Mouse (Mus musculus): ENCODE measurements around the gene Nudt19. TPM values are rescaled to one million over a fixed set of nuclear protein-coding genes. Genes with fewer than 3 reads are reported as not detected.
"Not testable (repeated sequence)": the region's sequence is repeated elsewhere in the genome, so short reads cannot be mapped to it uniquely, and the experiment has no call there.

Gene Nudt19
- polyA plus RNA-seq, 1 experiment, result 9.6 TPM

- Histone ChIP-seq H3K27me3 (replicated peaks) (no peaks in the 10 kb centered on the region), H3K36me3 (replicated peaks; ENCODE audit: low read length) (peaks cover 43% of the 10 kb centered on the region), H3K9me3 (no peaks in the 10 kb centered on the region), H3K4me3 (replicated peaks) (no peak overlapping the region), H3K4me1 (0 out of 2 replicates have a peak, but pooled peaks cover 3% of the 10 kb centered on the region)
- TF ChIP-seq GATA1 (IDR thresholded peaks at IDR 0.05; ENCODE audit: borderline replicate concordance, low read length) (no peak), FLI1 (IDR thresholded peaks at IDR 0.05; ENCODE audit: low read length) (no peak)
Measured at GRCm38 (mm10) chr7:35545881-35546280, 10.2 kb downstream of the Nudt19 start.

- Histone ChIP-seq H3K4me3 (replicated peaks) (no peak within 1 kb of the TSS), H3K27me3 (replicated peaks) (peaks cover 6% of the 10 kb centered on the region), H3K4me1 (peaks cover 21% of the 10 kb centered on the region), H3K36me3 (replicated peaks; ENCODE audit: low read length) (no peaks in the 10 kb centered on the region), H3K9me3 (no peaks in the 10 kb centered on the region)
- no peak for TF ChIP-seq FLI1 (IDR thresholded peaks at IDR 0.05; ENCODE audit: low read length)
- no peak for TF ChIP-seq GATA1 (IDR thresholded peaks at IDR 0.05; ENCODE audit: borderline replicate concordance, low read length)
Measured at GRCm38 (mm10) chr7:35537562-35537961, 18.5 kb downstream of the Nudt19 start, which contains the start of gene Tdrd12. Gene Tdrd12 (minus strand): TSS chr7:35537745.

- H3K9me3 ChIP-seq, result 0 out of 2 replicates have a peak, but pooled peaks cover 3% of the 10 kb centered on the region
- TF ChIP-seq FLI1 (IDR thresholded peaks at IDR 0.05; ENCODE audit: low read length) (no peak), GATA1 (IDR thresholded peaks at IDR 0.05; ENCODE audit: borderline replicate concordance, low read length) (no peak)
- H3K27me3 ChIP-seq (replicated peaks), result peaks cover 6% of the 10 kb centered on the region
- H3K36me3 ChIP-seq (replicated peaks; ENCODE audit: low read length), result no peaks in the 10 kb centered on the region
- H3K4me1 ChIP-seq, result peaks cover 27% of the 10 kb centered on the region
- H3K4me3 ChIP-seq (replicated peaks), result peak overlapping the region; percentile 3
Measured at GRCm38 (mm10) chr7:35535750-35536512, 20.2 kb downstream of the Nudt19 start.

- not testable (repeated sequence) for H3K4me3 ChIP-seq (replicated peaks); H3K36me3 ChIP-seq (replicated peaks; ENCODE audit: low read length); H3K27me3 ChIP-seq (replicated peaks); H3K9me3 ChIP-seq
- peaks cover 24% of the 10 kb centered on the region for H3K4me1 ChIP-seq
Measured at GRCm38 (mm10) chr7:35530544-35530943, 25.6 kb downstream of the Nudt19 start.

GRCm38 (mm10) chr7:35530026-35530425 is 26.1 kb downstream of the Nudt19 start:
- H3K9me3 ChIP-seq, result 0 out of 2 replicates have a peak, but pooled peaks cover 3% of the 10 kb centered on the region
- TF ChIP-seq FLI1 (IDR thresholded peaks at IDR 0.05; ENCODE audit: low read length) (no peak), GATA1 (IDR thresholded peaks at IDR 0.05; ENCODE audit: borderline replicate concordance, low read length) (no peak)
- H3K36me3 ChIP-seq (replicated peaks; ENCODE audit: low read length), result no peaks in the 10 kb centered on the region
- peaks cover 19% of the 10 kb centered on the region for H3K4me1 ChIP-seq
- no peak overlapping the region for H3K4me3 ChIP-seq (replicated peaks)
- H3K27me3 ChIP-seq (replicated peaks), result no peaks in the 10 kb centered on the region

GRCm38 (mm10) chr7:35526795-35527194 is 29.3 kb downstream of the Nudt19 start:
- H3K4me1 ChIP-seq, result peaks cover 14% of the 10 kb centered on the region
- H3K9me3 ChIP-seq, result no peaks in the 10 kb centered on the region
- no peak overlapping the region for H3K4me3 ChIP-seq (replicated peaks)
- TF ChIP-seq GATA1 (IDR thresholded peaks at IDR 0.05; ENCODE audit: borderline replicate concordance, low read length) (no peak), FLI1 (IDR thresholded peaks at IDR 0.05; ENCODE audit: low read length) (no peak)
- H3K36me3 ChIP-seq (replicated peaks; ENCODE audit: low read length), result no peaks in the 10 kb centered on the region
- no peaks in the 10 kb centered on the region for H3K27me3 ChIP-seq (replicated peaks)

- Histone ChIP-seq H3K36me3 (replicated peaks; ENCODE audit: low read length) (no peaks in the 10 kb centered on the region), H3K9me3 (no peaks in the 10 kb centered on the region), H3K4me3 (replicated peaks) (no peak overlapping the region), H3K27me3 (replicated peaks) (peaks cover 21% of the 10 kb centered on the region), H3K4me1 (no peaks in the 10 kb centered on the region)
- TF ChIP-seq GATA1 (IDR thresholded peaks at IDR 0.05; ENCODE audit: borderline replicate concordance, low read length) (no peak), FLI1 (IDR thresholded peaks at IDR 0.05; ENCODE audit: low read length) (no peak)
Measured at GRCm38 (mm10) chr7:35501995-35502394, 54.1 kb downstream of the Nudt19 start.

GRCm38 (mm10) chr7:35497516-35497915 is 58.6 kb downstream of the Nudt19 start:
- no peak overlapping the region for H3K4me3 ChIP-seq (replicated peaks)
- no peaks in the 10 kb centered on the region for H3K9me3 ChIP-seq
- H3K27me3 ChIP-seq (replicated peaks), result peaks cover 16% of the 10 kb centered on the region
- no peaks in the 10 kb centered on the region for H3K36me3 ChIP-seq (replicated peaks; ENCODE audit: low read length)
- no peaks in the 10 kb centered on the region for H3K4me1 ChIP-seq
- TF ChIP-seq GATA1 (IDR thresholded peaks at IDR 0.05; ENCODE audit: borderline replicate concordance, low read length) (no peak), FLI1 (IDR thresholded peaks at IDR 0.05; ENCODE audit: low read length) (no peak)

Other genes starting within 250 kb of the Nudt19 start
- 4.0 and 8.6 TPM in 2 replicates for gene Gpatch1, start 237.9 kb downstream of the Nudt19 start, polyA plus RNA-seq (2012; ENCODE audit: insufficient read depth, low replicate concordance)
- not detected in 2 replicates for gene Rhpn2, start 222.1 kb downstream of the Nudt19 start, polyA plus RNA-seq (2012; ENCODE audit: insufficient read depth, low replicate concordance)
- gene Faap24, start 159.5 kb downstream of the Nudt19 start, polyA plus RNA-seq (2012; ENCODE audit: insufficient read depth, low replicate concordance), result 1.5 and 11.0 TPM in 2 replicates
- gene Cep89, start 159.3 kb downstream of the Nudt19 start, polyA plus RNA-seq (2012; ENCODE audit: insufficient read depth, low replicate concordance), result 3.8 and 7.6 TPM in 2 replicates
- gene Slc7a9, start 107.5 kb downstream of the Nudt19 start, polyA plus RNA-seq (2012; ENCODE audit: insufficient read depth, low replicate concordance), result not detected in 2 replicates
- gene Tdrd12, start 18.6 kb downstream of the Nudt19 start, polyA plus RNA-seq (2012; ENCODE audit: insufficient read depth, low replicate concordance), result 0.12 TPM in 1 of 2 replicates, not detected in the other
- 0.03 TPM in 1 of 2 replicates, not detected in the other for gene Rgs9bp, start 29.3 kb upstream of the Nudt19 start, polyA plus RNA-seq (2012; ENCODE audit: insufficient read depth, low replicate concordance)
- gene Ankrd27, start 29.9 kb upstream of the Nudt19 start, polyA plus RNA-seq (2012; ENCODE audit: insufficient read depth, low replicate concordance), result 8.0 and 33.7 TPM in 2 replicates
- 29.5 and 220 TPM in 2 replicates for gene Pdcd5, start 91.2 kb upstream of the Nudt19 start, polyA plus RNA-seq (2012; ENCODE audit: insufficient read depth, low replicate concordance)
- gene Dpy19l3, start 198.2 kb upstream of the Nudt19 start, polyA plus RNA-seq (2012; ENCODE audit: insufficient read depth, low replicate concordance), result 5.1 TPM in 1 of 2 replicates, not detected in the other
- 0.76 and 2.4 TPM in 2 replicates for gene Zfp507, start 246.7 kb upstream of the Nudt19 start, polyA plus RNA-seq (2012; ENCODE audit: insufficient read depth, low replicate concordance)